Mouse (Mus musculus) midbrain, embryonic 13.5 days (tissue): ENCODE measurements around the gene Cyp26c1. TPM values are rescaled to one million over a fixed set of nuclear protein-coding genes. Genes with fewer than 3 reads are reported as not detected.

ENCODE experiments used
- ATAC-seq: fragments of 200-750 bp; cut with Nextera tagmentation; 2 replicates; pipeline ENCODE4 v1.8.0; 2017; ENCODE audit warnings: mild to moderate bottlenecking, moderate TSS enrichment, moderate library complexity
- H3K27ac ChIP-seq: fragments of 300-500 bp; sonication (generic); 2 replicates; pipeline ENCODE4 v1.5.1; 2015; ENCODE audit warnings: inconsistent platforms, mild to moderate bottlenecking, moderate library complexity
- H3K27me3 ChIP-seq: fragments of 300-500 bp; sonication (generic); 2 replicates; pipeline ENCODE4 v1.6.1; 2015; ENCODE audit warnings: mild to moderate bottlenecking, inconsistent platforms
- H3K36me3 ChIP-seq: fragments of 300-500 bp; sonication (generic); 2 replicates; pipeline ENCODE4 v1.6.1; 2015; ENCODE audit warnings: mild to moderate bottlenecking, inconsistent platforms
- H3K4me1 ChIP-seq: fragments of 300-500 bp; sonication (generic); replicated peaks from 2 replicates; pipeline ENCODE4 v1.6.1; 2015; ENCODE audit warnings: inconsistent platforms
- H3K4me2 ChIP-seq: fragments of 300-500 bp; sonication (generic); replicated peaks from 2 replicates; pipeline ENCODE4 v1.6.1; 2015; ENCODE audit warnings: moderate library complexity, mild to moderate bottlenecking, inconsistent platforms
- H3K4me3 ChIP-seq: fragments of 300-500 bp; sonication (generic); replicated peaks from 2 replicates; pipeline ENCODE4 v1.5.1; 2015; ENCODE audit warnings: mild to moderate bottlenecking, inconsistent platforms
- H3K9ac ChIP-seq: fragments of 300-500 bp; sonication (generic); replicated peaks from 2 replicates; pipeline ENCODE4 v1.6.1; 2015; ENCODE audit warnings: mild to moderate bottlenecking, inconsistent platforms
- H3K9me3 ChIP-seq: fragments of 300-500 bp; sonication (generic); 2 replicates; pipeline ENCODE4 v1.6.1; 2016; ENCODE audit warnings: mild to moderate bottlenecking, inconsistent platforms
- WGBS: fragments of 180-500 bp; shearing (Covaris S2); methylation state at CpG from one replicate; pipeline ENCODE4 v1.1.7; 2015; 5-methylcytosine and 5-hydroxymethylcytosine counted together
- polyA plus RNA-seq: library from polyadenylated mRNA; unstranded; fragments of >200 nt; fragmentation: Nextera tagmentation; extraction: Ambion mirVana; gene quantifications from 2 replicates; pipeline ENCODE4 v1.2.1, GENCODE M21; 2015

Gene Cyp26c1
- polyA plus RNA-seq, 1 experiment from 2014 or later, result not detected

DNA sequence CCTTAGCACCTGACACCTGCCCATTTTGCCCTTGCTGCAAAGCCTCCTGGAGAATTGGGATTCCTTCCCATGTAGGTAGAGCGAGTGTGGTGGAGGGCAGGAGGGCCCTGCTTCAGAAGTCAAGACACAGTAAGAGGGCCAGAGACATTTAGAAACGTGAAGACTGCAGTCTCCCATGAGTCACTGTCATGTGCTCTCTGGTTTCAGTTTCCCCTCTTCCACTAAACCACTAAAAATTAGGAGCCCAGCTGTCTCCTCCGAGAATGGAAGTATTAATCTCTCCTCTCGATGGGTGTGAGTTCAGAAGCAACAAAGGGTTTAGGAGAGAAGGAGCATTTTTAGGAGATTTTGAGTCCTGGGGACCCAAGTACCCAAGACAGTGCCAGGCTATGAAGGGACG is 4.1 kb downstream of the Cyp26c1 start:
- 55% methylated on average over 5 of the region's 5 CpGs for WGBS
- no peak for ATAC-seq
- Histone ChIP-seq H3K9me3 (no peaks in the 10 kb centered on the region), H3K4me3 (no peak overlapping the region), H3K27ac (no peak overlapping the region), H3K36me3 (no peaks in the 10 kb centered on the region), H3K27me3 (peaks cover 100% of the 10 kb centered on the region), H3K9ac (no peak overlapping the region), H3K4me1 (peaks cover 18% of the 10 kb centered on the region), H3K4me2 (no peak overlapping the region)

DNA sequence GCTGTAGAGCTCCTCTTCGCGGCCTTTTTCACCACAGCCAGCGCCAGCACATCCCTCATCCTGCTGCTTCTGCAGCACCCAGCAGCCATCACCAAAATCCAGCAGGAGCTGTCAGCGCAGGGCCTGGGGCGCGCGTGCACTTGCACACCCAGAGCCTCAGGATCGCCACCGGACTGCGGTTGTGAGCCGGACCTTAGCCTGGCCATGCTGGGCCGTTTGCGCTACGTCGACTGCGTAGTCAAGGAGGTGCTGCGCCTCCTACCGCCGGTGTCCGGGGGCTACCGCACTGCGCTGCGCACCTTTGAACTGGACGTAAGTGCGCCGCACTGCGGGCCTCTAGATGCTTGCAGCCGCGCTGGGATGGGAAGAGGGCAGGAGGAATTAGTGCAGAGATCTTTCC is 5.3 kb downstream of the Cyp26c1 start:
- H3K27me3 ChIP-seq, result peaks cover 100% of the 10 kb centered on the region
- H3K9me3 ChIP-seq, result no peaks in the 10 kb centered on the region
- H3K9ac ChIP-seq, result no peak overlapping the region
- H3K4me3 ChIP-seq, result peak overlapping the region; percentile 22
- 0 out of 2 replicates have a peak, but pooled peaks have one; percentile 10 for ATAC-seq
- peak overlapping the region; percentile 34 for H3K4me2 ChIP-seq
- no peak overlapping the region for H3K27ac ChIP-seq
- peaks cover 14% of the 10 kb centered on the region for H3K4me1 ChIP-seq
- under 1% methylated on average over 29 of the region's 29 CpGs for WGBS
- H3K36me3 ChIP-seq, result no peaks in the 10 kb centered on the region

DNA sequence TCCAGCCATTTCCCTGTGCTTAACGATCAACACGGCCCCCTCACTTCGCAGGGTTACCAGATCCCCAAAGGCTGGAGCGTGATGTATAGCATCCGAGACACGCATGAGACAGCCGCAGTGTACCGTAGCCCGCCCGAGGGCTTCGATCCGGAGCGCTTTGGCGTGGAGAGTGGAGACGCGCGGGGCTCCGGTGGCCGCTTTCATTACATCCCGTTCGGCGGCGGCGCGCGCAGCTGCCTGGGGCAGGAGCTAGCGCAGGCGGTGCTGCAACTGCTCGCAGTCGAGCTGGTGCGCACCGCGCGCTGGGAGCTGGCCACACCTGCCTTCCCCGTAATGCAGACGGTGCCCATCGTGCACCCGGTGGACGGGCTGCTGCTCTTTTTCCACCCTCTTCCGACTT is 7.5 kb downstream of the Cyp26c1 start:
- Histone ChIP-seq H3K4me3 (peak overlapping the region; percentile 33), H3K36me3 (no peaks in the 10 kb centered on the region), H3K27ac (no peak overlapping the region), H3K4me1 (peaks cover 30% of the 10 kb centered on the region), H3K4me2 (peak overlapping the region; percentile 56), H3K9ac (0 out of 2 replicates have a peak overlapping the region, but pooled peaks have one; percentile 28), H3K9me3 (no peaks in the 10 kb centered on the region), H3K27me3 (peaks cover 100% of the 10 kb centered on the region)
- under 1% methylated on average over 40 of the region's 40 CpGs for WGBS
- peak; percentile 76 for ATAC-seq

DNA sequence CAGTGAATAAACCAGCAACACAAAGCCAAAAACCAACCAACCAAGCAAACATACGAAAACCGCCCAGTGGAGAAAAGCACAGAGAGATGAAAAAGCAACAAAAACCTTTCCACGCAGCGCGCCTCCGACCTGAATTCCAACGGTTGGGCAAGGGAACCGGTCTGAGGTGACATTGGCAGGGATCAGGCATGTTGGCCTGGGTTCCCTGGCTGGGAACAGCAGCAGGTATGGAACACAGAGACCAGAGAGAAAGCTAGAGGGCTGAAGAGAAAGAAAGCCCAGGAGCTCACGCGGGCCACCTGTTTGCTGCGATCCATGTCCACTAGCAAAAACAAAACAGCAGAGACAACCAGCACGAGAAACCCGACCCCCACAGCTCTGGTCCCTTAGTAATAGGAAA is 9.8 kb downstream of the Cyp26c1 start:
- Histone ChIP-seq H3K9me3 (no peaks in the 10 kb centered on the region), H3K4me1 (peaks cover 44% of the 10 kb centered on the region), H3K4me3 (no peak overlapping the region), H3K4me2 (no peak overlapping the region), H3K27me3 (peaks cover 100% of the 10 kb centered on the region), H3K36me3 (no peaks in the 10 kb centered on the region), H3K27ac (no peak overlapping the region), H3K9ac (no peak overlapping the region)
- 29% methylated on average over 13 of the region's 13 CpGs for WGBS
- no peak for ATAC-seq

DNA sequence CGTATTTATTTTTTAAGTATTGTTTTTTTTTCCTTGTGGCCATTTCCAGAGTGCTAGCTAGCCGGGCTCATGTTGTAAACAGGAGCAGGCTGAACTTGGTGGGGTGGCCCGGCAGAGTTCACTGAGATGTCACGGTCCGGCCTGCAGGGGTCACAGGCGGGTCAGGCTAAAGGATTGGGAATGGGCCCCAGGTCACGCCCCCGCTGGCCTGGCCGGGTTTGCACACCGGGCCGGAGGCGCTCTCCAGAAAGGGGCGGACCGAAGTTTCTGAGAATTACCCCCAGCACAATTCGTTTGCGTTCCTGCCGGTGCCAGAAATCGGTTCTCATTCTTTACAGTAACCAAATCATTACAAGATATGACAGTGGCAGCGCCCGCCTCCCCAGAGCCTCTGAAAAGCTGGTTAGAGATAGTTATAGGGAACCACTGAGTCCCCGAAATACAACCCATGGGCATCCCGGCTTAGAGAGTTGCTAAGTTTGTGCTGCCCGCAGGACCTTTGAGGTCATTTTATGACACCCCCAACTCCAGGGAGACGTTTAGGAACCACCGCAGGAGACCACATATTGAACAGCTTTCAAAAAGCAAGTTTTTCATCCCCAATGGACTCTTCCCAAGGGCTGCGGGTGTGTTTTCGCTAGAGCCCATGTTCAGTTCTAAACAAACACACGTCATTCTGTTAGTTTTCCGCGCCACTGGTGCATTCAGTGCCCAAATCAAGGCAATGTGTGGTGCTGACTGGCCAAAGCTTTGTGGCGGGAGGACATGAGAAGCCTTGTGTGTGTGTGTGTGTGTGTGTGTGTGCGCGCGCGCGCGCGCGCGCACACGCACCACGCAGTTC is 10.6 kb downstream of the Cyp26c1 start:
- Histone ChIP-seq H3K9me3 (no peaks in the 10 kb centered on the region), H3K27ac (no peak overlapping the region), H3K4me2 (peak overlapping the region; percentile 18; the same call in 1 of the 2 replicates), H3K27me3 (peaks cover 100% of the 10 kb centered on the region), H3K4me3 (no peak overlapping the region; the same call in 1 of the 2 replicates), H3K4me1 (peaks cover 38% of the 10 kb centered on the region), H3K9ac (no peak overlapping the region), H3K36me3 (no peaks in the 10 kb centered on the region)
- 3% methylated on average over 42 of the region's 42 CpGs for WGBS
- ATAC-seq, result no peak

DNA sequence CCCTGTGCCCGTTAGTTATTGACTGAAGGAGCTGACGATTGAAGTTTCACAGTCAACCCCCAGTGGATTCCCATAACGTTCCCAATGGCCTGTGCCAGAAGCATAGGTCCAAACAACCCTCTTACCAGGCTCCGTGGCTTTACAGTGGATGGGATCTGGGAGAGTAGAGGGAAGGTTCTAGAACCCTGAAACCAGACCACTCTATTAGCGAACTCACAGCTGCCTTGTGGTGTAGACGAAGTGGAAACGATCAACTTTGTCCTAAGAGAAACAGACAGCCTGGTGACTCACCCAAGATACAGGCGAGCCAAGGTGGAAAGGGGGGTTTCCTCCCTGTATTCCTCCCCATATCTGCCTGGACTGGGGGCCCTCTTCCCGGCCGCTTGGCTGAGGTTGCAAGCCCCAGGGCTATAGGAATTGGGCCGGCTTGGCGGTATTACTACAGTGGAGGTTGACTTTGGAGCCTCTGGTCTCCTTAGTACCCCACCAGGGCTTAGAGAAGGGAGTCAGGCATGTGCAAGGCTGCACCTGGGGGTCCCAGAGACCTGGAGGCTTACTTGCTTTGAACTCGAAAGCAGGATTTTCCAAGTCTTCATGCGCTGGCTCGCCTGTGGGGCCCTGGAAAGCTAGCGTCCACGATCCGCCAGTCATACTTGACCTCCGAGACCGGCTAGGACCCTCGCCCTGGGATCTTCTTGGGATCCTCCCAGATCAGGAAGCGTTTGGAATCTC is 11.4 kb downstream of the Cyp26c1 start:
- Histone ChIP-seq H3K4me3 (no peak overlapping the region; the same call in none of the 2 replicates), H3K36me3 (no peaks in the 10 kb centered on the region), H3K4me2 (peak overlapping the region; percentile 52; the same call in 1 of the 2 replicates), H3K27me3 (peaks cover 99% of the 10 kb centered on the region), H3K9me3 (no peaks in the 10 kb centered on the region), H3K27ac (no peak overlapping the region), H3K4me1 (peaks cover 38% of the 10 kb centered on the region), H3K9ac (no peak overlapping the region)
- 3% methylated on average over 22 of the region's 22 CpGs for WGBS
- no peak for ATAC-seq

DNA sequence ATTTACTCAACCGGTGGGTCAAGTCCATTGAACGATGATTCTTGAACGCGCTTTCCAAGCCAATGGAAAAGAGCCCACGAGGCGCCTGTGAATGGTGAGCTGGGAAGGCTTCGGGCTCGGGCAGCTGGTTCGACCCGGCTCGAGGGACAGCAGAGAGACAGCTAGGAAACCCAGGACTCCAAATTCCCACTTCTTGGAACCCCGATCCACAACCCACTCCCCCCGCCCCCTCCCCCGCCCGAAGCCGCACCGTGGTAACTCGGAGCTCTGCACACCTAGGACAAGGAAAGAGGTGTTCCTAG is 11.9 kb downstream of the Cyp26c1 start:
- H3K4me1 ChIP-seq, result peaks cover 38% of the 10 kb centered on the region
- no peak for ATAC-seq
- H3K27ac ChIP-seq, result no peak overlapping the region
- H3K9me3 ChIP-seq, result no peaks in the 10 kb centered on the region
- WGBS, result under 1% methylated on average over 18 of the region's 18 CpGs
- peak overlapping the region; percentile 52 for H3K4me2 ChIP-seq
- H3K36me3 ChIP-seq, result no peaks in the 10 kb centered on the region
- peak overlapping the region; percentile 30 for H3K4me3 ChIP-seq
- no peak overlapping the region for H3K9ac ChIP-seq
- H3K27me3 ChIP-seq, result peaks cover 99% of the 10 kb centered on the region

DNA sequence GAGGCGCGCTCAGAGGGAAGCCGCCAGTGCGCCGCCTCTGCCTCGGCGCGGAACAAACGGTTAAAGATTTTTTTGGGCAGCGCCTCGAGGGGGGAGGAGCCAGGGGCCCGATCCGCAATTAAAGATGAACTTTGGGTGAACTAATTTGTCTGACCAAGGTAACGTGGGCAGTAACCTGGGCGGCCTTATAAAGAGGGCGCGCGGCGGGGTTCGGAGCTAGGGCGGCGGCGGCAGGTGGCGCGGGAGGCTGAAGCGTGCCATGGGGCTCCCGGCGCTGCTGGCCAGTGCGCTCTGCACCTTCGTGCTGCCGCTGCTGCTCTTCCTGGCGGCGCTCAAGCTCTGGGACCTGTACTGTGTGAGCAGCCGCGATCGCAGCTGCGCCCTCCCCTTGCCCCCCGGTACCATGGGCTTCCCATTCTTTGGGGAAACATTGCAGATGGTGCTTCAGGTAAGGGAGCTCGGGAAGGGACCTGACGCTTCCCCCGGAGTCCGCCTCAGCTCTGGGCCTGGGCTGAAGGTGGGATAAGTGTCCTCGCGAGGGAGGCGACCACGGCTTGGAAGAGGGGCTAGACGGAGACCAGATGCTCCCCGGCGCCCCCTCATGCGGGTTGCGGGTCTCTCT is 12.4 kb downstream of the Cyp26c1 start, which contains the start of gene Cyp26a1:
Cyp26a1 (plus strand) TSS at position 148 of the 622 bp plus-strand sequence.
- ATAC-seq, result peak; percentile 40; the same call in 1 of the 2 replicates
- no peak within 1 kb of the TSS for H3K9ac ChIP-seq

DNA sequence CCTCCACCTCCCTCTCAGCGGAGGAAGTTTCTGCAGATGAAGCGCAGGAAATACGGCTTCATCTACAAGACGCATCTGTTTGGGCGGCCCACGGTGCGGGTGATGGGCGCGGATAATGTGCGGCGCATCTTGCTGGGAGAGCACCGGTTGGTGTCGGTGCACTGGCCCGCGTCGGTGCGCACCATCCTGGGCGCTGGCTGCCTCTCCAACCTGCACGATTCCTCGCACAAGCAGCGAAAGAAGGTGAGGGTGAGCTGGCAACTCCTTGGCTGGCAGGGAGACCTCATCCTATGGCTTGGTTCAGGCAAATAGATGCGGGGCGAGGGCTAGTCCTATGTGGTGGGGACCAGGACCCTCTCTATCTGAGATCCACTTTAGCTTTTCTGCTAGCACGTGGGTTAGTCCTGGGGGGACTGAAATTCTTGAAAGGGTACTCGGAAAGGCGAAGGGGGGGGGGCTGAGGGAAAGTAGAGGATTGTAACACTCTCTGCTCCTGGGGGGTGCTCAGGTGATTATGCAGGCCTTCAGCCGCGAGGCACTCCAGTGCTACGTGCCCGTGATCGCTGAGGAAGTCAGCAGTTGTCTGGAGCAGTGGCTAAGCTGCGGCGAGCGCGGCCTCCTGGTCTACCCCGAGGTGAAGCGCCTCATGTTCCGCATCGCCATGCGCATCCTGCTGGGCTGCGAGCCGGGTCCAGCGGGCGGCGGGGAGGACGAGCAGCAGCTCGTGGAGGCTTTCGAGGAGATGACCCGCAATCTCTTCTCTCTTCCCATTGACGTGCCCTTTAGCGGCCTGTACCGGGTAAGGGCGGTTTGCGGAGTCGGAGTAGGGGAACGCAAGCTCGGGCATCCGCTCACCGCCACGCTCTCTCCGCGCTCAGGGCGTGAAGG is 13.1 kb downstream of the Cyp26c1 start:
- peak; percentile 34; the same call in 1 of the 2 replicates for ATAC-seq

More for the DNA sequence above, 12.4 kb downstream of the Cyp26c1 start, which contains the start of gene Cyp26a1:
- Histone ChIP-seq H3K27me3 (peaks cover 99% of the 10 kb centered on the region), H3K4me2 (peak within 1 kb of the TSS; percentile 52), H3K9me3 (no peaks in the 10 kb centered on the region), H3K4me1 (peaks cover 35% of the 10 kb centered on the region), H3K27ac (no peak within 1 kb of the TSS), H3K4me3 (peak within 1 kb of the TSS; percentile 30), H3K36me3 (no peaks in the 10 kb centered on the region)
- WGBS, result under 1% methylated on average over 46 of the region's 51 CpGs

DNA sequence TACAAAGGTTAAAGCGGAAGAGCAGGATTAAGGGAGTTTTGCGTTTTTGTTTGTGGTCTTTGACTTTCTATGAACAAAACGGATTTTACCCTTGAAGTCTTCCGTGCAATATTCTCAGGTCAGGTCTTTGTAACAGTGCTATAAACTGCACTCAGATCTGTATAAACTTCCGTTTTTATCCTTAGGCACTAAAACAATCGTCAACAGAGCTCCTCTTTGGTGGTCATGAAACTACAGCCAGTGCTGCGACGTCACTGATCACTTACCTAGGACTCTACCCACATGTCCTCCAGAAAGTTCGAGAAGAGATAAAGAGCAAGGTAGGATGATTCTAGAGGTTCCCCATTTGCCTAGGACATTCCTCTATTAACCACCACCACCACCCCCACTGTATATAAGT is 14.3 kb downstream of the Cyp26c1 start:
- Histone ChIP-seq H3K36me3 (no peaks in the 10 kb centered on the region), H3K4me2 (no peak overlapping the region), H3K9ac (no peak overlapping the region), H3K27ac (no peak overlapping the region), H3K4me1 (peaks cover 29% of the 10 kb centered on the region), H3K9me3 (no peaks in the 10 kb centered on the region), H3K27me3 (peaks cover 93% of the 10 kb centered on the region), H3K4me3 (no peak overlapping the region)
- no peak for ATAC-seq
- WGBS, result 19% methylated on average over 9 of the region's 9 CpGs

More for the DNA sequence above, 13.1 kb downstream of the Cyp26c1 start:
- peak overlapping the region; percentile 52 for H3K4me2 ChIP-seq
- H3K36me3 ChIP-seq, result no peaks in the 10 kb centered on the region
- no peaks in the 10 kb centered on the region for H3K9me3 ChIP-seq
- no peak overlapping the region for H3K9ac ChIP-seq
- peaks cover 99% of the 10 kb centered on the region for H3K27me3 ChIP-seq
- H3K27ac ChIP-seq, result no peak overlapping the region
- H3K4me3 ChIP-seq, result peak overlapping the region; percentile 30
- peaks cover 29% of the 10 kb centered on the region for H3K4me1 ChIP-seq
- WGBS, result 1% methylated on average over 63 of the region's 63 CpGs

DNA sequence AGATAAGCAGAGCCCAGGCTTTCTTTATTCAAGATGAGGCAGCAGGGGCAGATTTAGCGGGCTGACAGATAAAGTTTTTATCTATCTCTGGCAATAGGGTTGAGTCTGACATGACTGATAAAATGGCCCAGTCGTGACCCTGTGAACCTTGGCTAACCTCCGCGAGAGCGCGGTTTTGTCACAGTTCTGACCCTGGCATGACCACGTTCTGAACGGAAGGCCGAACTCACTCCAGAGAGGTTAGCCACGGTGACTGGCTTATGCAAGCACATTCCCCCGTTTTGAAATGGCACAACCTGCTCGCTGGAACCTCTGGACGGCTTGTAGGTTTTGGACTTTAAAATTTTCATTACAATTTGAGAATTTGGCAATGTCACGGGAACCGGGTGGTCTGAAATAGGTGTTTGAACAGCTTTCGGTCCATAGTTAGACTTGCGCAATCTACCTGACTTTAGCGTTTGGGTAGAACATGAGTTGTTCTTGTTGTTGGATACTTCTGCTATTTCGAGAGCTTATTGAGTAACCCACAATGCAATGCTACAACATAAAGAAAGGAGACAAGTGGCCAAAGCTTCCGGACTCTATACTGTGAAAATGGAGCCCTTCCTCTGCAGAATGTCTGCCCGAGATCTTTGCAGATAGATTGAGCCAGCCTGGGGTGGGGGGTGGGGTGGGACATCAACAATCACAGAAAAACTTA is 17.1 kb downstream of the Cyp26c1 start:
- no peaks in the 10 kb centered on the region for H3K36me3 ChIP-seq
- H3K27ac ChIP-seq, result no peak overlapping the region
- WGBS, result 77% methylated on average over 21 of the region's 21 CpGs
- H3K27me3 ChIP-seq, result peaks cover 74% of the 10 kb centered on the region
- H3K4me3 ChIP-seq, result no peak overlapping the region
- no peak overlapping the region for H3K9ac ChIP-seq
- peaks cover 18% of the 10 kb centered on the region for H3K4me1 ChIP-seq
- H3K4me2 ChIP-seq, result no peak overlapping the region
- no peaks in the 10 kb centered on the region for H3K9me3 ChIP-seq
- ATAC-seq, result no peak
